Mouse (Mus musculus) forebrain, embryonic 14.5 days (tissue): Measurements from ENCODE around the gene Trappc12. TPM values are rescaled to one million over a fixed set of nuclear protein-coding genes. Genes with fewer than 3 reads are reported as not detected.

Experiments
- ATAC-seq: fragments of 200-750 bp; cut with Nextera tagmentation; 2 replicates; pipeline ENCODE4 v1.8.0; 2017; ENCODE audit warnings: mild to moderate bottlenecking, moderate library complexity
- DNase-seq: peaks from one replicate; pipeline ENCODE4 v3.0.0-alpha.2; 2015; ENCODE audit warnings: low spot score
- H3K27ac ChIP-seq: fragments of 300-500 bp; sonication (generic); 2 replicates; pipeline ENCODE4 v1.5.1; 2014; ENCODE audit warnings: low read depth, mild to moderate bottlenecking, control low read depth, low read length, moderate library complexity
- H3K27me3 ChIP-seq: fragments of 300-500 bp; sonication (generic); replicated peaks from 2 replicates; pipeline ENCODE4 v1.6.1; 2014; ENCODE audit warnings: low read length, control low read depth, mixed read lengths; ENCODE audit not compliant: control insufficient read depth, insufficient read depth
- H3K36me3 ChIP-seq: fragments of 300-500 bp; sonication (generic); 2 replicates; pipeline ENCODE4 v1.6.1; 2014; ENCODE audit warnings: low read length, control low read depth; ENCODE audit not compliant: control insufficient read depth, insufficient read depth
- H3K4me1 ChIP-seq: fragments of 300-500 bp; sonication (generic); 2 replicates; pipeline ENCODE4 v1.6.1; 2014; ENCODE audit warnings: antibody characterized with exemption, low read length, control low read depth; ENCODE audit not compliant: control insufficient read depth, insufficient read depth
- H3K4me2 ChIP-seq: fragments of 300-500 bp; sonication (generic); 2 replicates; pipeline ENCODE4 v1.6.1; 2014; ENCODE audit warnings: mild to moderate bottlenecking, control low read depth, low read length
- H3K4me3 ChIP-seq: fragments of 300-500 bp; sonication (generic); 2 replicates; pipeline ENCODE4 v1.5.1; 2014; ENCODE audit warnings: low read depth, low read length, control low read depth
- H3K9ac ChIP-seq: fragments of 300-500 bp; sonication (generic); 2 replicates; pipeline ENCODE4 v1.6.1; 2014; ENCODE audit warnings: mild to moderate bottlenecking, low read length, control low read depth, moderate library complexity
- H3K9me3 ChIP-seq: fragments of 300-500 bp; sonication (generic); replicated peaks from 2 replicates; pipeline ENCODE4 v1.6.1; 2016; ENCODE audit warnings: low read length, control low read depth, mixed read lengths; ENCODE audit not compliant: control insufficient read depth
- WGBS: fragments of 180-500 bp; shearing (Covaris S2); extraction: QIAGEN DNeasy Blood & Tissue Kit; methylation state at CpG from one replicate; pipeline ENCODE4 v1.1.7; 2014; 5-methylcytosine and 5-hydroxymethylcytosine counted together
- polyA plus RNA-seq: library from polyadenylated mRNA; unstranded; fragments of >200 nt; fragmentation: Nextera tagmentation; extraction: Ambion mirVana; gene quantifications from 2 replicates; pipeline ENCODE4 v1.2.1, GENCODE M21; 2014

The Trappc12 gene
- polyA plus RNA-seq, 1 experiment from 2014 or later = 38.4 TPM

GRCm38 (mm10) chr12:28718106-28718505 lies 32.2 kb downstream of the Trappc12 start:
- ATAC-seq (no peak), DNase-seq (no peak)
- Histone ChIP-seq H3K4me1 (no peaks in the 10 kb centered on the region), H3K27me3 (no peaks in the 10 kb centered on the region), H3K4me2 (no peak overlapping the region), H3K4me3 (no peak overlapping the region), H3K36me3 (peaks cover 32% of the 10 kb centered on the region), H3K9ac (no peak overlapping the region), H3K9me3 (no peaks in the 10 kb centered on the region), H3K27ac (no peak overlapping the region)
- WGBS = 91% methylated on average over 2 of the region's 2 CpGs

GRCm38 (mm10) chr12:28717066-28717465 lies 33.2 kb downstream of the Trappc12 start:
- Histone ChIP-seq H3K27me3 (no peaks in the 10 kb centered on the region), H3K4me2 (no peak overlapping the region), H3K9me3 (no peaks in the 10 kb centered on the region), H3K9ac (no peak overlapping the region), H3K27ac (no peak overlapping the region), H3K4me1 (no peaks in the 10 kb centered on the region), H3K4me3 (no peak overlapping the region), H3K36me3 (peaks cover 40% of the 10 kb centered on the region)
- WGBS = 57% methylated on average over 2 of the region's 2 CpGs
- ATAC-seq (no peak), DNase-seq (no peak)

GRCm38 (mm10) chr12:28714822-28715632 lies 35.2 kb downstream of the Trappc12 start:
- Histone ChIP-seq H3K4me1 (no peaks in the 10 kb centered on the region), H3K4me3 (no peak overlapping the region), H3K27me3 (no peaks in the 10 kb centered on the region), H3K27ac (no peak overlapping the region), H3K9me3 (no peaks in the 10 kb centered on the region), H3K9ac (no peak overlapping the region), H3K4me2 (no peak overlapping the region), H3K36me3 (peaks cover 37% of the 10 kb centered on the region)
- DNase-seq = no peak
- 87% methylated on average over 24 of the region's 24 CpGs for WGBS
- no peak for ATAC-seq

- Histone ChIP-seq H3K4me1 (no peaks in the 10 kb centered on the region), H3K27me3 (no peaks in the 10 kb centered on the region), H3K9ac (no peak overlapping the region), H3K36me3 (peaks cover 38% of the 10 kb centered on the region), H3K27ac (no peak overlapping the region), H3K4me2 (no peak overlapping the region), H3K9me3 (no peaks in the 10 kb centered on the region), H3K4me3 (no peak overlapping the region)
- no peak for ATAC-seq
- 66% methylated on average over 22 of the region's 22 CpGs for WGBS
- no peak for DNase-seq
These were observed 39.6 kb downstream of the Trappc12 start for GRCm38 (mm10) chr12:28710566-28711185.

- DNase-seq (no peak), ATAC-seq (no peak)
- H3K27ac ChIP-seq = no peak overlapping the region
- H3K4me3 ChIP-seq = no peak overlapping the region
- H3K36me3 ChIP-seq = peaks cover 37% of the 10 kb centered on the region
- H3K9me3 ChIP-seq = no peaks in the 10 kb centered on the region
- H3K9ac ChIP-seq = no peak overlapping the region
- no peaks in the 10 kb centered on the region for H3K4me1 ChIP-seq
- H3K27me3 ChIP-seq = no peaks in the 10 kb centered on the region
- no peak overlapping the region for H3K4me2 ChIP-seq
- WGBS = 92% methylated on average over 4 of the region's 4 CpGs
These were observed 42.1 kb downstream of the Trappc12 start for GRCm38 (mm10) chr12:28708154-28708553.

- Histone ChIP-seq H3K36me3 (peaks cover 12% of the 10 kb centered on the region), H3K4me1 (peaks cover 14% of the 10 kb centered on the region), H3K9me3 (no peaks in the 10 kb centered on the region), H3K27me3 (no peaks in the 10 kb centered on the region), H3K4me3 (no peak overlapping the region), H3K9ac (no peak overlapping the region), H3K27ac (no peak overlapping the region), H3K4me2 (no peak overlapping the region)
- WGBS = 87% methylated on average over 6 of the region's 6 CpGs
- DNase-seq = no peak
- ATAC-seq = no peak
These were observed 45.1 kb downstream of the Trappc12 start for GRCm38 (mm10) chr12:28705204-28705603.

GRCm38 (mm10) chr12:28704381-28704780 lies 45.9 kb downstream of the Trappc12 start:
- DNase-seq (no peak), ATAC-seq (no peak)
- 17% methylated on average over 12 of the region's 12 CpGs for WGBS
- Histone ChIP-seq H3K27ac (no peak overlapping the region), H3K9ac (no peak overlapping the region), H3K27me3 (no peaks in the 10 kb centered on the region), H3K36me3 (peaks cover 4% of the 10 kb centered on the region), H3K4me3 (no peak overlapping the region), H3K4me1 (peaks cover 17% of the 10 kb centered on the region), H3K4me2 (no peak overlapping the region), H3K9me3 (no peaks in the 10 kb centered on the region)

GRCm38 (mm10) chr12:28701302-28701701 lies 49.0 kb downstream of the Trappc12 start:
- 57% methylated on average over 11 of the region's 11 CpGs for WGBS
- H3K27me3 ChIP-seq = no peaks in the 10 kb centered on the region
- no peaks in the 10 kb centered on the region for H3K9me3 ChIP-seq
- no peak overlapping the region for H3K4me2 ChIP-seq
- DNase-seq = no peak
- peaks cover 4% of the 10 kb centered on the region; the same call in 1 of the 2 replicates for H3K36me3 ChIP-seq
- peak overlapping the region; percentile 25; the same call in 1 of the 2 replicates for H3K9ac ChIP-seq
- H3K4me3 ChIP-seq = no peak overlapping the region
- H3K4me1 ChIP-seq = peaks cover 19% of the 10 kb centered on the region
- H3K27ac ChIP-seq = peak overlapping the region; percentile 91
- 0 out of 2 replicates have a peak, but pooled peaks have one; percentile 13 for ATAC-seq

GRCm38 (mm10) chr12:28700561-28701025 lies 49.7 kb downstream of the Trappc12 start:
- H3K27me3 ChIP-seq = no peaks in the 10 kb centered on the region
- H3K9ac ChIP-seq = peak overlapping the region; percentile 51
- H3K4me1 ChIP-seq = peaks cover 19% of the 10 kb centered on the region
- H3K36me3 ChIP-seq = peaks cover 7% of the 10 kb centered on the region
- ATAC-seq = peak; percentile 64; the same call in 1 of the 2 replicates
- H3K9me3 ChIP-seq = no peaks in the 10 kb centered on the region
- no peak overlapping the region for H3K4me2 ChIP-seq
- no peak overlapping the region for H3K4me3 ChIP-seq
- 47% methylated on average over 19 of the region's 19 CpGs for WGBS
- peak; percentile 81 for DNase-seq
- H3K27ac ChIP-seq = peak overlapping the region; percentile 91
